Mouse (Mus musculus) CD8-positive naive resting alpha-beta T cell, adult 2 months (primary cell): Measurements from ENCODE around the gene Ftcd.
A peak's percentile ranks its signal among the peaks of the same experiment; 100 is the strongest.

Source experiments
- DNase-seq, 2 experiments: peaks; one replicate each; pipeline ENCODE4 v3.0.0; 2022; ENCODE audit warnings: low read depth in 2 of 2, low spot score in 2 of 2

Ftcd gene

GRCm38 (mm10) chr10:76575374-76575773 lies at the start of gene Ftcd:
Ftcd (plus strand) TSS chr10:76575648.
- DNase-seq, result no peak

DNA sequence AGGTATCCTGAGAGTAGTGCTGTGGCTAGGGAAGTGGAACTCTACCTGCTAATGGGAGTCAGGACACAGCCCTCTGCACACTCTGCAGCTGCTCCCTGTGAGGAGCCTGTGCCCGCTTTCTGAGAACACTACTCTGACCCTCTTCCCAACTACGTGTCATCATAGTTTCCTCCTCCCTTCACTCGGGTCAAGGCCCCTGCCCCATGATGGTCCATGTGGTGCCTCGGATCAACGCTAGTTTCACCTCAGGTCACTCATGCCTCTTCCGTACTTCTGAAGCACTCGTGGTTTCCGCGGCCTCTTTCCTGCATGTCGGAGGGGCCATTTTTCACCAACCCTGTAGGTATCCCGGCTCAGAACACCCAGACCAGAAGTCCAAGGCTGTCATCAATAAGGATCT lies 44.5 kb upstream of the Ftcd start:
- no peak for DNase-seq

DNA sequence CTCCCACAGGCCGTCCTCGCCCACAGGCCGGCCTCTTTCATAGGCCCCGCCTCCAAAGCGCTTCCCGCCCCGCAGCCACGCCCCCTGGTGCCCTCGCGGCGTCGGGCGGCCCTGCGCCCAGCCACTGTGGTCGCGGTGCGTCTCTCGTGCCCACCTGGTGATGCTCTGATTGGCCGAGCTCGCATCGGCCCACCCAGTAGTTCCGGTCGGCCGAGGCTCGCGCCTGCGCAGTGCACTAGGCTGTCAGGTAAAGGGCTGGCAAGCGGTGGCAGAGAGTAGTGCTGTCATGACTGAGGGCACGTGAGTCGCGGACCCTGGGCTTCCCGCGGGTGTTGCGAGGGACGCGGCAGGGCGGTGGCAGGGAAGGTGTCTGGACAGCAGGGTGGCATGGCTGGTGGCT lies 44.1 kb upstream of the Ftcd start, which contains the start of gene Lss:
TSS of gene Lss (plus strand) at position 214 of the 400 bp plus-strand sequence.
- peak; percentile 94 to 95 for DNase-seq

DNA sequence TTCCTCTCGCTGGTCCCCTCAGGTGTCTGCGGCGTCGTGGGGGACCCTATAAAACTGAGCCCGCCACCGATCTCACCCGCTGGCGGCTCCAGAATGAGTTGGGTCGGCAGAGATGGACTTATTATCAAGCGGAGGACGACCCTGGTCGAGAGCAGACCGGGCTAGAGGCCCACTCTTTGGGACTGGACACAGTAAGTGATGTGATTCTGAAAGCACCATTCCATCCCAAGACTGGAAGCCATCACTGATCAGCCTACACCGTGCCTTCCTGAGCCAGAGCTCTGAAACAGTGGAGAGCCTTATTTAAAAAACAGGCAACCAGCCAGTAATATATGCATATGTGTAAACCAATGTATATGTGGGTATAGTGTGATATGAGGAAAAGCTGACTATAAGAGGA lies 43.6 kb upstream of the Ftcd start:
- DNase-seq, result no peak

GRCm38 (mm10) chr10:76535526-76535925 lies 39.9 kb upstream of the Ftcd start:
- DNase-seq, result no peak

DNA sequence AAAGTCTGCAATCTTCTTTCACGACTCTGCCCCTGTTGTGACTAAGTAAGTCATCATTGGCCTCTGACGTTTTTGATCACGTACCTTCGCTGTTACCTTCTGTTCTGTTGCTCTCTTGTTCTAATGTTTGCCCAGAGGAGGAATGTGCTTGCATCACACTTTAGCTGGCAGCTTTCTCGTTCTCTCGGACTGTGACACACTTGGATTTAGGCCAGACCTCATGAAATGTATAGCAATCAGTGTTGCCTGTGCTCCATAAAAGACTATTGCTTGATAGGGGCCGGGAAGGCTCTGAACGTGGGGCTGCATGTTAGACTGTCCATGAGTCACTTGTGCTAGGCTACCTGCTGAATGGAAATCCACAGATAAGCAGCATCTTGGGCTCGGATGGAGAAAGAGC lies 37.8 kb upstream of the Ftcd start:
- DNase-seq, result no peak

GRCm38 (mm10) chr10:76541336-76542085 lies 33.9 kb upstream of the Ftcd start:
- no peak for DNase-seq

DNA sequence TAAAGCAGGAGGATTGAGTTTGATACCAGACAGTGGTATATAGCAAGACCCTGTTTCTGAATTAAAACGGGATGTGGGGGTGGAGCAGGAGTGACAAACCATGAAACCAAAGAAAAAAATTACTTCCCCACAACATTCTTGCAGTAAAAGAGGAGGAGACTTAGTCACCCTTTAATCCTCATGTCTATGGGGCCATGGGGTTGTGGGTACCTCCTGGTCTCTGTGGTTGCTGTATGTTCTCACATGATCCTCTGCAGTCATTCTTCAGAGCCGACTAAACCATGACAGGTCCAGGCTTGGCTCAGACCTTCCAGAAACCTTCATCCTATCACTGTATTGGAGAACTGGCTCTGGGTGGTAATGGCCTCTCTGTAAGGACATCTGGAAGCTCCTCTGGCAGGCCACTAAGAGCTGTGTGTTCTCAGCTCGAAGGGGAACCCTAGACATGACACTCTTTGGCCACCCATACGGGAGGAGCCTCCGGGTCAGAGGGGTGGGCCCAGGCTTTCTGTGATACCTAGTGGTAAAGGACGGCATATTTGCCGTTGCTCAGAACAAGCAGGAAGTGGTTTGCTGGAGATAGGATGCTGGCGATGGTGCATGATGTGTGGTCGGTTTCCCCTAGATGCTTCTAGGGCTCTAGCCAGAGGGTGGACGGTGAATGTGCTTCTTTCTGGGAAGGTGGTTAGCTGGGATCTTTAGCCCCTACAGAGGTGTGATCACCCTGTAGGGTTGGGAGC lies 32.6 kb upstream of the Ftcd start:
- DNase-seq, result peak in 1 of 2 experiments; percentile 24

DNA sequence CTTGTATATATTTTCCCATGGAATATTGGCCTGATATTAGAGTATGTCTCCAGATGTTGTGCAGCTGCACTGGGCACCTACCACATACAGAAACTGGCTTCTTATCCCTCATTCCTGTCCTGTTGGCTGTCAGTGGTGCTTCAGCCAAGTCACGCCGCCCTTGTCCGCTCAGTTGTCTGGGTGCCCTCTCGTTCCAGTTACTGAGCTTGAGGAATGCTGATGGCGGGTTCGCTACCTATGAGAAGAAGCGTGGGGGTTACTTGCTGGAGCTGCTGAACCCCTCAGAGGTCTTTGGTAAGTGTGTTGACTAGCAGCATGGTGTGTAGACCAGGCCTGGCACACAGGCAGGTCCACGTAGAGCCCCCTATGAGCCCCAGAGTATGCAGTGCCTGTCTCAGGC lies 28.9 kb upstream of the Ftcd start:
- DNase-seq, result no peak

DNA sequence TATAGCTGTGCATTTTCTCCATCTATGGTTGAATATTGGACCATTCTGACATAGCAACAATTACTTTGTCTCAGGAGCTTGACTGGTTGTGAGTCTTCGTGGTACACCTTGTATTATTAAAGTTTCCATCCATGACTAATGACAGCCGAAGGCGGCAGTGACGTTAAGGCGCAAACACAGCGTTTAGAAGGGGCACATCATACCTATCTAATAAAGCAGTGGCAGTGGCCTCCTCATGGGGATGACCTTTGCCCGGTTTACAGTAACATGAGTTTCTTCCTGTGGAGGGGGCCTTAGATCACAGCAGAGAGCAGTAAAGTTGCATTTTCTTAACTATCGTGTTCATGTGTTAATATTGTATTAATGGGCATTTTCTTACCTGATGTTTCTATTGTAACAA lies 27.2 kb upstream of the Ftcd start:
- DNase-seq, result no peak

DNA sequence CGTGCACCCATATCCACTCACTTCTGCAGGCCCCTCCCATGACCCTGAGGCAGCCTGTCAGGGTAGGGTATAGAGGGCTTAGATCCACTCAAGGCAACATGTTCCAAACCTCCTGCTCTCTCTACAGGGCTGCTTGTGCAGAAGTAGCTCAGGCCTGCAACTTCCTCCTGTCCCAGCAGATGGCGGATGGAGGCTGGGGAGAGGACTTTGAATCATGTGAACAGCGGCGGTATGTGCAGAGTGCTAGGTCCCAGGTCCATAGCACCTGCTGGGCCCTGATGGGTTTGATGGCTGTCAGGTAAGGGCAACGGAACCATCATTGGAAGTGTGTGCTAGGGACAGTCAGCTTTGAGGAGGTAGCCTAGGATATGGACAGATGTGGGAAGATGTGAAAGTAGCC lies 25.0 kb upstream of the Ftcd start:
- DNase-seq, result no peak

GRCm38 (mm10) chr10:76551556-76551955 lies 23.9 kb upstream of the Ftcd start:
- DNase-seq, result no peak

GRCm38 (mm10) chr10:76554061-76554460 lies 21.4 kb upstream of the Ftcd start:
- DNase-seq, result no peak

DNA sequence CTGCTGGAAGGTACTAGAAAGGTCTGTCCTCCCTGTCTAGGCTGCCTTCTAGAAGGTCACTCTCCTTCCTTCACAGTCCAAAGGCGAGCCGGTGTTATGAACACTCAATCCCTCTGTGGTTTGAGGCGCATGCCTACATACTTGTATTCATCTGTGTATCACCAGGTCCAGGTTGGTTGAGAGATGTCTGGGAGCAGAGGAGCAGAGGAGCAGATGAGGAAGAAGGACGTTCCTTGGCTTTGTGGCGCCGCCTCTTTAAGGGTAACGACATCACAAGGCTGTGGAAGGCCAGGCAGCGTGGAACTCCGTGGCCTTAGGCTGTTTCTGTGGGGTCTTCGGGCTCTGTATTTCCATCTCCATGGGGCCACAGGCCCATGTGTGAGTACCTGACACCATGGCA lies 13.5 kb upstream of the Ftcd start, which contains the start of gene Spatc1l:
TSS of gene Spatc1l (plus strand) at position 301 of the 400 bp plus-strand sequence.
- no peak for DNase-seq

DNA sequence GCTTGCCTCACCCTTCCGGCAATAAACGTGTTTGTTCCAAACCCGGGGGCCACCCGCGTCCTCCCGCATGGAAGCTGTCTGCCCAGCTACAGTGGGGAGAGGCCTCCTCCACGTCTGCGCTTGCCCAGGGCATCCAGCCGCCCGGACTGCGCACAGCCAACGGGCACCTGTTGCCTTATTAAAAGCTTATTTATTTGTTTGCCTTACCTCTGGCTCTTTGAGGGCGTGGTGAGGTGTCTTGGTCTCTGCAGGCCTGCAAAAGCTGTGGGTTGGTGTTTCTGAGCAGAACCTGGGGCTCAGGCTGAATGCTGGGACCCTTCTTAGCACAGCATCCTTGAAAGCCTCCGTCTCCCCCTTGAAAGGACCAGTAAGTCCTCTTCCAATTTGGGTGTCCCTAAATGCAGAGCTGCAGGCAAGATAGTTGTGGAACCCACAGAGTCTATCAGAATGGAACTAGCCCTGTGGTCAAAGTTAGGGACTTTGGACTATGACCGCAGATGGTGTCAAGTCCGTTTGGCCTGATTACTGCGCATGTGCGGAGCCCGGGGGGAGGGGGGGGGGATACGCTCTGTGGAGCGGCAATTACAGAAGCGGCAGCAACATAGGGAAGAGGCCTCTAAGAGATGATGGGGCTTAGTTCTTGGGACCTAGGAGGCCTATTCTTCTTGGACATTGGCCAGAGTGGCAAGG lies 5.3 kb upstream of the Ftcd start:
- DNase-seq, result no peak

DNA sequence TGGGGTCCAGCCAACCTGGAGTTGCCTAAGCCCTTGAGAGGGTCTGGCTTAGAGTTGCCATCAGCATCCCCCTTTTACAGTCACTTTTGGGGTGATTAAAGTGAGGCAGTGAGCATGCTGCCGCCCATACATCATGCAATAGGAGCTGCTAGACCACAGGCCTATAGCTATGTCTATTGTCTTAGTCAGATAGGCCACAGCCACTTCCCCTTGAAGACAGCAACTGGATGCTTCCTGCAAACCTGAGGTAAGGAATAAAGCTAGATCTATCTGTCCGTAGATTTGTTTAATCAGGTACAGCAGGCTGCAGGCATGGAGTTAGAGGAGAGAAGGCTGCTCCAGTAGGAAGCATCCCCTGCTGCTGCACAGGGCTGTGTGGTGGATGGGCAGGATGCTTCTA lies 4.4 kb upstream of the Ftcd start:
- DNase-seq, result no peak

DNA sequence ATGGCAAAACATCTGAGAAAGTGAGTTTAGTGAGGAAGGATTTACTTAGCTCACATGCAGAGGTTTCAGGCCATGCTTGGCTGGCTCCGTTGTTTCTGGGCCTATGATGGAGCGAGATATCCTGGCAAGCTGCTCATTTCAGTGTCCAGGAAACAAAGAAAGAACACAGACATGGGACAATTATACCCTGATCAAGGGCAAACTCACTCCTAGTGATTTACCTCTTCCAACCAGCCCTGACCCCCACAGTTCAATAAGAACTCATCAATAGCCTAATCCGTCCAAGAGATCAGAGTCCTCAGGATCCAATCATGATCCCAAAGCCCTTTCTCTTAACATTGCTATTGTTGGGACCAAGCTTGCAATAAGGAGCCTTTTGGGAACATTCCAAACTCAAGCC lies 3.3 kb upstream of the Ftcd start:
- DNase-seq, result no peak

DNA sequence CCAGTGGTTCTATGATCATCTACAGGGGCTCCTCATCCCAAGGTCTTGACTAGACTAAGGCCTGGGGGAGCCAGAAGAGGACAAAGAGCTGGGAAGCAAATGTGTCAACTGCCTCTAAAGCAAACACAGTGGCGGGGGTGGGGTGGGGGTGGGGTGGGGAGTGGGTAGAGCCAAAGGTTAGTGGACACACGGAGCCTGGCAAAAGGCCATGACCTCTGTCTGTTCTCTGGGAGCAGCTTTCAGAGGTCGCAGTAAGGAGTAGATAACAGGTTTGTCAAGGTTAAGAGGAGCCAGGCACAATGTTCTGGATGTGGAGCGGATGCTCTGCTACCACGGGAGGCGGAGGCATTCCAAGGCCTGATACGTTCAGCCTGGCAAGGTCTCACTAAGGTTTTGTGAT lies 1.5 kb downstream of the Ftcd start:
- no peak for DNase-seq

- DNase-seq, result no peak
Measured at GRCm38 (mm10) chr10:76584138-76584537, 8.7 kb downstream of the Ftcd start.

- no peak for DNase-seq
Measured at GRCm38 (mm10) chr10:76586190-76586589, 10.7 kb downstream of the Ftcd start.

- DNase-seq, result no peak
Measured at GRCm38 (mm10) chr10:76590197-76590596, 14.7 kb downstream of the Ftcd start.

GRCm38 (mm10) chr10:76596338-76596737 lies 20.9 kb downstream of the Ftcd start:
- no peak for DNase-seq
